Mouse (Mus musculus) thymus, postnatal 14 days (tissue): ENCODE measurements around the gene St5.
A peak's percentile ranks its signal among the peaks of the same experiment; 100 is the strongest.

Source experiments
- DNase-seq: peaks from one replicate; pipeline ENCODE4 v3.0.0; 2021

The St5 gene

DNA sequence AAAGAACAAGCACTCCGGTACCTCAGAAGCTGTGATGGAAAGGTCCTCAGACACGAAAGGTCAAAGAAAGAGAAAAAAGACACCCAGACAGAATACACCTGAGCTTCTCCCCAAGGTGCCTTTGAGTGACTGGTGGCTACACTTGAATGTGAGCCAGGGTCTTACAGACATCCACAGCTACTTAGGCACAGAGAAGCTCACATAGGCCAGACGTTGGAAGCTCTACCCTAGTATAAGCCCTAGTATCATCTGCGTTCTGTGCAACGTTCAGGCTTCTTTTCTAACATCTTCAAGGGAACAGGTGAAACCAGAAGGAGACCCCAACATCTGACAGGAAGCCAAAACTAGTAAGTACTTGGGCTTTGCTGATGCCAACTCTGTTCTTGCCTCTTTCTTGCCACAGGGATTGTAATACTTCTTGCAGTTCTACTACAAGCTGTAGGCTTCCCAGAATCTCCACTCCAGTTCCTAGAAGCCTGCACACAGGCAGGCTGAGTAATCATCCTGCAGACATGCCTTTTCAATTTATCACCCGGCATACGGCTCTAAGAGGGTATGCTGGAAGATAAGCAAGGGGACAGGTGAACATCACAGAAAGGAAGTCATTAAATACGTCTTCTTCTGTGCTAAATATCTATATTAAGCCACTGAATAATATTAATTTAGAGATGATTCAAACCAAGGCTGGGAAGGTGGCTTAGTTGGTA is 67.2 kb downstream of the St5 start:
- DNase-seq = no peak

DNA sequence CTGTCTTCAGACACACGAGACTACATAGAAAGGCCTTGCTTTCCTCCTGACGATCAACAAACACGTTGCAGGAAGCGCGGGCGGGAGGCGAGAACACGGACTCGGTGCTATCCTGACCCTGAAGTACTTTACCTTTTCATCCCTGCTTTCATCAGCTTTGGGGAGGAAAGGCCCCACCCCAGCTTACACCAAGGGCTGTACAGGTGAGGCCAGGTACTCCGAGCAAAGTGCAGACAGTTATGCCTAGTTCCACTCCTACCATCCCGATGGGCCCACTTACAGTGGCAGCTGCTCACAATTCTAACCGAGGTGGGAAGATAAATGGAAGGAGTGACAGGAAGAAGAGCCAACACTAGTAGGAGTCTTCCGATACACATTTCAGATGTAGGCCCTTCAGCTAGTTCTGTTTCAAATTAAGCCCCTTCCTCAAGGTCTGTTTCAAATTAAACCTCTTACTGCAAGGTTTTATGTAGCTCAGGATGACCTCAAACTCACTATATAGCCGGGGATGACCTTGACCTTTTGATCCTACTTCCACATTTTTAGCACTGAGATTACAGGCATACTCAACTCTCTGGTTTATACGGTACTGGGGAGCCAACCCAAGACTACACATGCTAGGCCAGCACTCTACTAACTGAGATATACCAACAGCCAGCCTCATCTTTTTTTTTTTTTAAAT is 69.9 kb downstream of the St5 start:
- no peak for DNase-seq

GRCm38 (mm10) chr7:109631330-109631729 is 72.1 kb downstream of the St5 start:
- no peak for DNase-seq

- no peak for DNase-seq
These were observed 73.3 kb downstream of the St5 start for GRCm38 (mm10) chr7:109629871-109630778.

GRCm38 (mm10) chr7:109628935-109629609 is 74.3 kb downstream of the St5 start:
- no peak for DNase-seq

- no peak for DNase-seq
These were observed 75.6 kb downstream of the St5 start for GRCm38 (mm10) chr7:109627851-109628250.

DNA sequence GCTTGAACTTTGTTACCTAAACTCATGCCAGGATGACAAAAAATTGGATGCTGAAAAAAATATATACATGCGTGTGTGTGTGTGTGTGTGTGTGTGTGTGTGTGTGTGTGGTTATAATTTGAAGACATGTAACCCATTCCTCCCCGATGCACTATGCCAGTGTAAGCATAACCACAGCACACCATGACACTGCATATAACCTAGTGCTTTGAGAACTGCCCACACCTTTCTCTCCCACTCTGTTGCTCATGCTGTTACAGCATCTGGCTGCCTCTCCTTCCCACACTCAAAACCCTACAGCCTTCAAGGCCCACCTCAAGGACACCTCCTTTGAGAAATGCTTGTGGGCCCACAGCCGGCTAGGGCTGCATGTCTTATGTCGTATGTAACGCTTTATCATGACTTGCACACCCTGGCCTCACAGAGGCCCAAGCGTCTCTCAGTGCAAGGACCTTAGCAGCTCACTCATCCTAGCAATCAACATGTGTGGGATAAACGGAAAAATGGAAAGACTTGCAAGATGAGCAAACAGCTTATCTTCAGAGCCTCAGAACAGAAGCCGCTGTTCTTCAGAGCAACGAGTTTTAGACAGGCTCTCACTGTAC is 81.1 kb downstream of the St5 start:
- DNase-seq = no peak

DNA sequence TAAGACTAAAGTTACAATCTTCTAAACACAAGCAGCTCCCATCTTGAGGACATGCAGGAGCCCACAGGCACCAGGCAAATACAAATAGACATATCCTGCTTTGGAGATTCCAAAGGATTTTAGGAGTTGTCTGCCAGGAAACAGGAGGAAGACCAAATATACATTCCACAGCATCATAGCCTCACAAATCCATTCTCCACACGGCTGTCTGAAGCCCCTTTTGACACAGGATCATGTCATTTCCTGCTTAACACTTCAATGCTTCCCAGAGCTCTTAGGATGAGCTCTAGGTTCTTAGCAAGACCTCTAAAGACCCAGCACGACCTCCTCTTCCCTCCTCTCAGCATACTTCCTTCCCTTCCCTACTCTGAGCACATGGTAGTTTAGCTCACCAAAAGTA is 82.4 kb downstream of the St5 start:
- no peak for DNase-seq

DNA sequence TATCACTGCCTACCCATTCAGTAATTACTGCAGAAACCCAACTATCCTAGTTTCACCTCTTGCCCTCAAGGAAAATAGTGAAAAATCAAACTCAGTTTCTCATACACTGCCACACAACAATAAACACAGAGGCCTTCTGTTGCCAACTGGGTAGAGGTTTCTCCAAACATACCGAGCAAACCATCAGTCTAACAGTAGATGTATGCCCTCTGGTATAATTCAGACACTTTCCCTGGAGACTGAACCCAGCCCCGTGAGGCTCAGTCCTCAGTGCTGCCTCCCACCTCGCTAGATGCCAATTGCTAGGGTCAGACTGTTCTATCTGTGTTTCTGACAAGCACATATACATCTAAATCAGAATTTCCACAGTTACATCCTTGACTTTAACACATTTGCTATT is 83.1 kb downstream of the St5 start:
- no peak for DNase-seq

DNA sequence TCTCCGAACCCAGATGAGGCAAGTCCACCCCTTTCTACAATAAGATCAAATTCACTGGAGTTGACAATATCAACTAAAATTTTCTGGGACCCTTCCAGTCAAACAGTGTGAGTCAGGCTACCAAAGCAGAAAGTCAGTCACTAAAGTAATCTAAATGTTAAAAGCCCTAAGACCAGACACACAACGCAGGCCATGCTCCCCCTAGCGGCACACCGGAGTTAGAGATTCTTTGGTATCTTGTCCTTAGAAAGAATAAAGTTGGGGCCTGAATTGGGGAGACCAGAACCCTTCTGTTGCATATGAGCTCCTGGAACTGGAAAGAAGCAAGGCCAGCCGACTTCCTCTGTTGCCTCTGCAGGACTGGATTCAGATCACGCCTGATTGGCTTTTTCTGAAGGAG is 84.7 kb downstream of the St5 start:
- DNase-seq = peak; percentile 68

DNA sequence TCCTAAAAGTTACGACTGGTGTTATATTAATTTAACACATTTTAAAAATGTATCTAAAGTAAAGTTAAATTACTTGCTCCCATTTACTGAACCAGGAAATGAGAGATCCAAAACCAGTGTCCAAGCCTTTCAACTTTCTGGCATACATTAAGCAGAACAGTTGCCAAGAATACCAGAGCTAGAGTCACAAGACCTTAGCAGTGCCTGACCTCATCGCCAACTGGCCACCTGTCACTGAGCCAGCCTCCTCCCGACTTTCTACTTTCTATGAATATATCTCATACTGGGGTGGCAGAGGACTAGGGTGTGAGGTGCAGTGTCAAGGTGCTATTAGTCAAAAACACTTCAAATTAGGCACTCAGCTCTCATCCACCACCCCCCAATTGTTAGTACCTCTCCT is 85.6 kb downstream of the St5 start:
- no peak for DNase-seq

- peak; percentile 59 for DNase-seq
These were observed 87.1 kb downstream of the St5 start for GRCm38 (mm10) chr7:109616034-109616979.

- DNase-seq = no peak
These were observed 87.8 kb downstream of the St5 start for GRCm38 (mm10) chr7:109615601-109616000.

DNA sequence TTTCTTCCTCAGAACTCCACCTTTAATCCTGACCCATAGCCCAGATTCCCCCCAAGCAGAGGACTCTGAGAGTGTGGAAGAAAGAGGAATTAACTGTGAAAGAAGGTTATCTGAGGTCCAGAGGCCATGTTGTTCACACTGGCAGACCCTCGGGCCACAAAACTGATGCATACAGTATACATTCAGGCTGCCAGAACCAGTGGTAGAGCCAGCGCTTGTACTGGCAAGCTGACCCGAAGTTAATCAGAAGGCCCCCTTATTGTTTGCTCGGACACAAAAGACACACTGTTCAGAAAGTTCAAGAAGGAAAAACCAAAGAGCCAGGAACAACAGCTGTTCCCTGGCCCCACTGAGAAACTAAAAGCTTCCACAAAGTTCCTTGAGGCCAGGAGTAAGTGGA is 88.5 kb downstream of the St5 start:
- DNase-seq = no peak

- no peak for DNase-seq
These were observed 89.8 kb downstream of the St5 start for GRCm38 (mm10) chr7:109613531-109614021.

DNA sequence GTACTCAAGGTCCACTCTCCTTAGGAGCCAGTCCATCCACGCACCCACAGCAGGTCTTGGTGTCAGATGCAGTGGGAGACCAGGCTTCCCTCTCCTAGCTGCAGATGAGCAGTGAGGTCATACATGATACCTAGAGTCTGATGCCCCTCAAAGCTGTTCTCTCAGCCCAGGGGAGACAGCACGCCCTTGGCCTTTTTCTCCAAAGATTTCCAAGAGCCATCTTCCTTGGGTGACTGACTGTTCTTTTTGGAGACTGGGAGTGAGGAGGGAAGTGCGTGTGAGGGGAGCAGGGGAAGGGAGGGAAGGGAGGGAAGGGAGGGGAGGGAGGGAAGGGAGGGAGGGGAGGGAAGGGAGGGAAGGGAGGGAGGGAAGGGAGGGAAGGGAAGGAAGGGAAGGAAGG is 90.4 kb downstream of the St5 start:
- no peak for DNase-seq

- DNase-seq = no peak
These were observed 90.9 kb downstream of the St5 start for GRCm38 (mm10) chr7:109612531-109612930.

GRCm38 (mm10) chr7:109610348-109610747 is 93.1 kb downstream of the St5 start:
- DNase-seq = no peak

GRCm38 (mm10) chr7:109609565-109610345 is 93.7 kb downstream of the St5 start:
- DNase-seq = no peak

DNA sequence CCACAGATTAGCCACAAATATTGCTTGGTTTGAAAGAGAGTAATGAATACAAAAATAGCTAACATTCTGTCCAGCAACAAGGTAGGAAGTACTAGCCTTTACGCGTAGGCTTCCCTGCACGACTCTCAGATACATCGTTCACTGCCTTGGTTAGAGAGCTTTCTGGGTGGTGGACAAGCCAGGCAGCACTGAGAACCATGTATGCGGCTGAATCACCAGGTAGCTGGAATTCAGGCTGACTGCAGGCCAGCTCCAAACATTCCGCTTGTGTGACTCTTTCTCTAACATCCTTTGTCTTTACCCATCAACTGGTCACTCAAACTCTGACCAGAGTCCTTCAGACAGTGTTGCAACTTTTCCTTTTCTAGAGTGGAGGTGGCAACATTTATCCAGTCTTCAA is 94.6 kb downstream of the St5 start:
- no peak for DNase-seq
